Mouse (Mus musculus): ENCODE measurements around the gene Hist1h3d.
"Not testable (repeated sequence)": the region's sequence is repeated elsewhere in the genome, so short reads cannot be mapped to it uniquely, and the experiment has no call there.

Hist1h3d gene

DNA sequence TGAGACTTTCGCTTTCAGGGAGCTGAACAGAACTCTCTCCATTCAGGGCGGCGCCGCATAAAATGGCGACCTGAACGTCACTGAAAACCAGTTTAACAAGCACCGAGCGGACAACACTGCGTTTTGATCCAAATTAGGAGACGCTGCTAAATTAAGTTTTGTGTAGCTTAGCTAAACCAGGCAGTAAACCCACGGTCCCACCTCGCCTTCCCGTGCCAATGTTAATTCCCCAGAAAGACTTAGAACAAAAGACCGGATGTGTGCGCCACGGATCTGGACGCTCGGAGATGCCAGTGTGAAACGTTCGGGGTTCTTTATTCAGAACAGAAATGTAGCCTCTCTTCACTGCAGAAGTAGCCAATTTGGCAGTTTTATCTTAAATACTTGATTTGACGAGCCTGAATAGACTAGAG, 9.5 kb downstream of the Hist1h3d start:
- DNase-seq (ENCODE audit: low spot score in 2 of 2) = peak; percentile 60 to 71

DNA sequence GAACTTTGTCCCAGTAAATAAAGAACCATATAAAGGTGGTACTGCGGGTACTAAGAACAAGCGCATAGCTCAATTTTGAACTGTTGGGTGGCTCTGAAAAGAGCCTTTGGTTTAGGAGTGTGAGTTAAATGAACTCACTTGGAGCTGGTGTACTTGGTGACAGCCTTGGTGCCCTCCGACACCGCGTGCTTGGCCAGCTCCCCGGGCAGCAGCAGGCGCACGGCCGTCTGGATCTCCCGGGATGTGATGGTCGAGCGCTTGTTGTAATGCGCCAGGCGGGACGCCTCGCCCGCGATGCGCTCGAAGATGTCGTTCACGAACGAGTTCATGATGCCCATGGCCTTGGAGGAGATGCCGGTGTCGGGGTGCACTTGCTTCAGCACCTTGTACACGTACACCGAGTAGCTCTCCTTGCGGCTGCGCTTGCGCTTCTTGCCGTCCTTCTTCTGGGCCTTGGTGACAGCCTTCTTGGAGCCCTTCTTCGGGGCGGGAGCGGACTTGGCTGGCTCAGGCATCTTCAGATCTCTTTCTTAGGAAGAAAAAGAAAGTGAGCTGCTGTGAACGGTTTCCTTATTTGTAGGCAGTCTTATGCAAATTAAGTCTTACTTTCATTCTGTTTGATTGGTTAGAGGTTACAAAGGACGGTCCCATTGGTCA, 10.0 kb downstream of the Hist1h3d start:
- DNase-seq (ENCODE audit: low spot score in 2 of 2) = peak in 1 of 2 experiments; percentile 66

DNA sequence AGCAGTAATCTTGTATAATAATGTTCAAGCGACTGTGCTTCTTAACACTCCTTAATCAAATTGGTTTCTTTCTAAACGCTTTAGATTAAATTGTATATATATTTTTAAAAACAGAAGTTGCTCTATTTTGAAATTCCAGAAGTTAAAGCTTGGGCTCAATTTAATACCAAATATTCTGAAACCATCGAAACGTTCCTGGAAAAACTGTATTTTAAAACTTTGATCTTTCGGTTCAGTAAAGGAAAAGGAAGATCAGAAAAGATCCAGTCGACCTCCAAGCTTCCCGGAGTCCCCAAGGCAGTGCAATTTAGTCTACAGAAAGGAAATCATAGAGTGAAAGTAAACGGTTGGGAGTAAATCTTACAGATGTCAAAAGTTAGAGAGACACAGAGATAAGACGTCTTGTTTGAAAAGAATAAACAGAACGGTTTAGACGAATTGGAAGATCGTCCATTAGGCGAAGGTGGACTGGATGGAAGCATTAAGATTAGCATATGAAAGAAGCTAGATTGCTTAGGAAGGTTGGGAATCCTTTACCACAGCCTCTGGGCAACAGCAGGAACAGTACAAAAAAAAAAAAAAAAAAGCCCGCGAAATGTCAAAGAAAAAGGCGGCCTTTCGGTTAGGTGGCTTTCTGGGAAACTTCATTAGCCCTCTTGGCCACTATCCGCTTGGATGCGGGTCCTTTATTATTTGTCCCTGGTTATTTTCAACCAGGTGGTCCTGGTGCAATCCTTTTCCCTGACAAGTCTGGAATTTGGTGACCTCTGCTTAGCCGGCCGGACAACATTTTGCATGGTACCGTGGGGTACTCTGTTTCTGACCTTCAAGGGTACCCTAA, 10.8 kb downstream of the Hist1h3d start:
- DNase-seq (ENCODE audit: low spot score in 2 of 2) = no peak

GRCm38 (mm10) chr13:23586940-23587225, 11.3 kb downstream of the Hist1h3d start:
- DNase-seq (ENCODE audit: low spot score in 2 of 2) = no peak

GRCm38 (mm10) chr13:23591206-23591605, 15.6 kb downstream of the Hist1h3d start:
- DNase-seq (ENCODE audit: low spot score in 2 of 2) = no peak

- not testable (repeated sequence) for DNase-seq (ENCODE audit: low spot score in 2 of 2)
Measured at GRCm38 (mm10) chr13:23591886-23592285, 16.3 kb downstream of the Hist1h3d start.

GRCm38 (mm10) chr13:23592614-23593013, 17.1 kb downstream of the Hist1h3d start:
- no peak for DNase-seq (ENCODE audit: low spot score in 2 of 2)

GRCm38 (mm10) chr13:23593051-23593770, 17.6 kb downstream of the Hist1h3d start:
- DNase-seq (ENCODE audit: low spot score in 2 of 2) = no peak

- no peak for DNase-seq (ENCODE audit: low spot score in 2 of 2)
Measured at GRCm38 (mm10) chr13:23595185-23595584, 19.6 kb downstream of the Hist1h3d start.

- no peak for DNase-seq (ENCODE audit: low spot score in 2 of 2)
Measured at GRCm38 (mm10) chr13:23595622-23596372, 20.2 kb downstream of the Hist1h3d start.

GRCm38 (mm10) chr13:23597957-23598356, 22.4 kb downstream of the Hist1h3d start:
- DNase-seq (ENCODE audit: low spot score in 2 of 2) = peak; percentile 56 to 82

- DNase-seq (ENCODE audit: low spot score in 2 of 2) = no peak
Measured at GRCm38 (mm10) chr13:23603182-23603699, 27.7 kb downstream of the Hist1h3d start.

- no peak for DNase-seq (ENCODE audit: low spot score in 2 of 2)
Measured at GRCm38 (mm10) chr13:23604452-23604851, 28.9 kb downstream of the Hist1h3d start.

GRCm38 (mm10) chr13:23605052-23605451, 29.5 kb downstream of the Hist1h3d start:
- no peak for DNase-seq (ENCODE audit: low spot score in 2 of 2)

GRCm38 (mm10) chr13:23609209-23609608, 33.6 kb downstream of the Hist1h3d start:
- no peak for DNase-seq (ENCODE audit: low spot score in 2 of 2)

GRCm38 (mm10) chr13:23609844-23610243, 34.3 kb downstream of the Hist1h3d start:
- DNase-seq (ENCODE audit: low spot score in 2 of 2) = no peak

- DNase-seq (ENCODE audit: low spot score in 2 of 2) = no peak
Measured at GRCm38 (mm10) chr13:23610393-23610792, 34.8 kb downstream of the Hist1h3d start.

- no peak for DNase-seq (ENCODE audit: low spot score in 2 of 2)
Measured at GRCm38 (mm10) chr13:23611638-23612037, 36.1 kb downstream of the Hist1h3d start.

GRCm38 (mm10) chr13:23620056-23620732, 44.6 kb downstream of the Hist1h3d start:
- no peak for DNase-seq (ENCODE audit: low spot score in 2 of 2)

DNA sequence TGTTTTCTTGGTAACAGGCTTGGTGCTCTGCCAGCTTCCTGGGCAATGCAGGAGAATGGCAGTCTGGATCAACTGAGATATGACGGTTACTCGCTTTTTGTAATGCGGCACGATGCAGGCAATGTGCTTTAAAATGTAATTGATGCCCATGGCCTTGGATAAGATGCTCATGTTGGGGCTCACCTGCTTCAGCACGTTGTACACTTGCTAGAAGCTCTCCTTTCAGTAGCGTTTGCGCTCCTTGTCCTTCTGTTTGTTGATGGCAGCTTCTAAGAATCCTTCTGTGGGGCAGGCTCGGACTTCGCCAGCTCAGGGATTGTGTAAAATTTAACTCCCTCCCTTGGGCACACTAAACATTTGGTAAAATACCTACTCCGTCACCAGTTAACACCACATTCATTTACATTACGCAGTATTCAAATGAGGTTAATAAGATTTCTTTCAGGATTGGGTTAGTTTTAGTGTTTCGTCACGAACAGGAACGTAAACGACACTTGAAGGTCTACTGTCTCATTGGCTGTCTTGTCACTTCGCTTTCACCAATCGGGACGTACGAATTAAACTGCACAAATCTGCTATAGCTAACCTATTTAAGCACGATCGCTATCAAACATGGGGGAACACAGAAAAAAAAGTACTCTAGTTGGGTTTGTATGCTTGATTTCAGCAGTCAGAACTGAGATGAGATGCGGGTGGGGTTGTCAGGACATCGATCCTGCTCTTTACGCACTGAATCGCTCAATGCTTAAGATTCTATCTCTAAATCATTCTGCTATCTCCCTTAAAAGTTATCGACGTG, 45.4 kb downstream of the Hist1h3d start, which contains the start of gene Hist1h2be:
Gene Hist1h2be, minus strand, starts transcription at position 392 of the 799 bp plus-strand sequence.
- DNase-seq (ENCODE audit: low spot score in 2 of 2) = peak in 1 of 2 experiments; percentile 37

All from urinary bladder, postnatal 4 days (tissue).